Mouse (Mus musculus): ENCODE data around the gene Rbm25.

- TF ChIP-seq CTCF (IDR thresholded peaks at IDR 0.05; ENCODE audit: borderline replicate concordance, extremely low read depth, insufficient read depth, insufficient read length) = no peak
- TF ChIP-seq POLR2A (IDR thresholded peaks at IDR 0.05; ENCODE audit: borderline replicate concordance, extremely low read depth, insufficient read depth, insufficient read length, poor library complexity, severe bottlenecking) = no peak
Measured at GRCm38 (mm10) chr12:83594454-83595040, 36.5 kb upstream of the Rbm25 start.
